Mouse (Mus musculus) cerebellum, postnatal 4 days (tissue): ENCODE results near the gene Lenep.

Experiments
- DNase-seq, 2 experiments: peaks; one replicate each; pipeline ENCODE4 v3.0.0; 2022; ENCODE audit warnings: low spot score in 2 of 2, mixed read lengths in 1 of 2

Lenep gene

DNA sequence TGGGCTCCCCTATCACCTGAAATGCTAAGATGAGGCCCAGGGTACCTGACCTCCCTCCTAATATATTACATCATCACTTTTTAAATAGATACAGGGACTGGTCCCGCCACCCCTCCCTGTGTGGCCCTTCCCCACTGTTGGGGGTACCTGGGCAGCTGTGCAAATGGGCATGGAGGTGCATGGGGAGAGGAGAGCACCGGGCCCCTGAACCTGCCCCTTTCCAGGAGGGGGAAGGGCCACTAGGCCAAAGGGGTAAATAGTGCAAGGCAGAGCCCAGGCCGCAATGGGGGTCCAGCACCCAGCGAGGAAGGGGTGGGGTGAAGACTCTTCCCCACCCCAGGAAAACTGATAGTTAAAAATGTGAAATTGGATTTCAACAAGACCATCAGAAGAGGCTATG is 24.8 kb downstream of the Lenep start:
- DNase-seq: no peak

DNA sequence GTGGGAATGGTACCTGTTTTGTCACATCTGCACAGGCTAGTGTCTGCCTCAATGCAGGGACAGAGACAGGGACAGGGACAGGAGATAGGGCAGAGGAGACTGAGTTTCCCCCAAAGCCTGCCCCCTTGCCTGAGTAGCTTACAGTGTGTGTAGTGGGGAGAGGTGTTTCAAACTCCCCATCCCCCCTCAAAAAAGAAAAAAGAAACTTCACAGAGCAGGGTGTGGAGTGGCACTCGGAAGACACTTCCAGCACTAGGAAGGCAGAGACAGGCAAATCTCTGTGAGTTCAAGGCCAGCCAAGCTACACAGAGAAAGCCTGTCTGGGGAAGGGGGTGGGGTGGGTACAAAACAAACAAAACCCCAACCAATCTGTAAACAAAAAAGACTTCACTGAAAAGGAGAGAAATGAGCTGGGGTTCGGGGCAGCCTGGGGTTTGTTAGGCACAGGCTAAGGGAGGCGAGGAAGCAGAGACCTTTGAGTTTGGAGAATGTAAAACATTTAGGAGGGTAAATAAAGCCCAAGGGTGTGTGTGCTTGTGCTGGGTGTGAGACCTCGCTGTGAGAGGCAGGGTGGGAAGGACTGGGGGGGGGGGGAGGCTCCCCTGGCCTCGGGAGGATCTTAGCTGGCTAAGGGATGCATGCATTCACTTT is 28.9 kb downstream of the Lenep start:
- no peak for DNase-seq

DNA sequence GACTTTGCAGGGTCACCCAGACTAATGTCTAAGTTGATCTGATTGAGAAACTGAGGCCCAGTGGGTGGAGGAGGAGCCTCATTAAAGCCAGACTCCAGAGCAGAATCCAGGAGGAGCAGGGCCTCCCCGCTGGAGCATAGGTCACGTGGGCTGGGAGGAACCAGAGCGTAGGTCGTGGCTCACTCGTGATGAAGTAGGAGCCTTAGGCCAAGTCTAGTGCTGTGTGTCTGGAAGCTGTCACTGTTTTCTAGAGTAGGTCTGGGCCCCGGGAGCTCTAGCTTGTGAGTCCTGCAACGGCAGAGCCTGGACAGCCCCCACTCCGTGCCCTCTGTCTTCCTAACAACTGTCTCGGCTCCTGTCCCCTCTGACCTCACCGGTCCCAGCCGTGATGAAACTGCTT is 35.3 kb downstream of the Lenep start:
- no peak for DNase-seq

DNA sequence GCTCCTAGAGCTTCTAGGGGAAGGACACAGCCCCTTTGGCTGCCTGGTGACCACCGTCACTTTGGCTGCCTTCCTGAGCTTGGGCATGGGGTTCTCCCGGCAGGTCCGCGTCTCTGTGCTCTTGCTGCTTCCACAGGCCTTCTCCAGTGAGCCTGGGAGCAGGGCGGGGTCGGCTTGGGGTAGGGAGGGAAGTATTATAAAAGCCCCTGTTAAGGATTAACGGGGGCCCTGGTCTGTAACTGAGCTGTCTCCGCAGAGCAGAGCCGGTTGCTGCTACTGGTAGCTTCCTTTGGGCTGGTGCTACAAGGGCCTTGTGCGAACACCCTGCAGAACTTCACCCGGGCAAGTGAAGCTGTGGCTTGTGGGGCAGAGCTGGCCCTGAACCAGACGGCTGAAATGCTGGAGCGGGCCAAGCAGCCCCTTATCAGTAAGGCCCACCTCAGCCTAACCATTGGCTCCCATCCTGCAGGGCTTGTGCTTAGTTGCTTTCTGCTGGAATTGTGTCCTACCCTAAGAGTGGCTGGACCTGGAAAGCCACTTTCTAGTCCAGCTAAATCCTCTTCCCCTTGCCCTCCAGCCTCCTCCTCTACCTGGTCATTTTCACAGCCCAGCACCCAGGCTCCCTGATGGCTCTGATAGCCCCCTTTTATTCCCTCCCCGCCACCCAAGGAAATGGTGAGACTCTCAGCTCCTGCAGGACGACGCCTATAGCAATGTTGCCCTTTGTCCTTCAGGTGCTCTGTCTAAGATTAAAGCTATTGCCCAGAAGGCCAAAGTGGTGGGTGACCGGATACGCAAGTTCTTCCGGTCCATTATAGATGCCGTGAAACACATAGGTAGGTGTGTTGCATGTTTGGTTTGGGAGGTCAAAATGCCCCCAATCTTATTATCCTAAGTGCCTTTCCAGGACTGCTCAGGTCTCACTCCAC is 36.8 kb downstream of the Lenep start:
- DNase-seq: no peak

DNA sequence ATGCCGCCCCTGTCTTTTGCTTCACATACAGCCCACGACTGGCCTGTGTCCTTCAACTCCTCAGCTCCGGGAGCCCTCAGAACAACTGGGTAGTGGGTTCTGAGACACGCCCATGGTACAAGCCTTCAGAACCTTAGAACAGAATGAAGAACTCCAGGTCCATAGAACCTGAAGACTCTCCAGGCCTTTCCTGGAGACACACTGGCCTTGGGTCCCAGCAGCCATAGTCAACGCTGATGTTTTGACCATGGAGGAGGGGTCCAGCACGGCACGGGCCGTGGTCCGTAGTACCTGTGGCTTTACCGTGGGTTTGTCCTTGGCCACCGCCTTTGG is 37.5 kb downstream of the Lenep start, which contains the start of gene Dcst1:
TSS of gene Dcst1 (minus strand) at position 101 of the 333 bp plus-strand sequence.
- no peak for DNase-seq

DNA sequence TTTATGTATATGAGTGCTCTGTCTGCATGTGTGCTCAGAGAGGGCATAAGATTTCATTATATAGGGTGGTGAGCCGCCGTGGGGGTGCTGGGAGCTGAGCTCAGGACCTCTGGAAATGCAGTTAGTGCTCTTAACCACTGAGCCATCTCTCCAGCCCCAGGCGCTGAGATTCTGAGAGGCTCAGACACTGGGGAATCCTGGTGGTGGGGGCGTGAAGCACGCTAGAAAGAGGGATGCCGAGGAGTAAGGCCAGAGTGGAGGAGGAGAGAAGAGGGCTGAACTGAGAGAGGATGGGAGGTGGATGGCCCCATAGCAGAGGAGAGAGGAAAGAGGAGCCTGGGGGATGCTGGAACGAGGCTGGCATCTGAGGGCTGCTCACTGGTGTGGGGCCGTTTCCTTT is 38.0 kb downstream of the Lenep start:
- no peak for DNase-seq

DNA sequence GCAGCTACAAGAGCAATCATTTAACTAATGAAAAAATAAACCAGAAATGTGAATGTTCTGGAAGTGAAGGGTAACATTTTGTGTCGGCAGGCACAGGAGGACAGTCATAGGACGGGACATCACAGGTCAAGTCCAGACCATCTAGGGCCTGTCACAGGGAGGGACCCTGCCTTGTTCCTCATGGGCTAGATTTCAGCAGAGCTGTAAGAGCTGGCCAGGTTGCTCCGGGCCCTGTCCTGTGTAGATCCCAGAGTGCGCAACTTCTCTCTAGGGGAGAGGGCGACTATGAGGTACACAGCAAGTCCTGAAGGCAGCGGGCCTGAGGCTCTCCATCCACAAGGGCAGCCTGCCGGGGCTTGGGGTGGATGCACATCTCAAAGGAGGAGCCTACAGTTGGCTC is 40.9 kb downstream of the Lenep start, which contains the start of gene Dcst2:
TSS of gene Dcst2 (plus strand) at position 301 of the 400 bp plus-strand sequence.
- no peak for DNase-seq

DNA sequence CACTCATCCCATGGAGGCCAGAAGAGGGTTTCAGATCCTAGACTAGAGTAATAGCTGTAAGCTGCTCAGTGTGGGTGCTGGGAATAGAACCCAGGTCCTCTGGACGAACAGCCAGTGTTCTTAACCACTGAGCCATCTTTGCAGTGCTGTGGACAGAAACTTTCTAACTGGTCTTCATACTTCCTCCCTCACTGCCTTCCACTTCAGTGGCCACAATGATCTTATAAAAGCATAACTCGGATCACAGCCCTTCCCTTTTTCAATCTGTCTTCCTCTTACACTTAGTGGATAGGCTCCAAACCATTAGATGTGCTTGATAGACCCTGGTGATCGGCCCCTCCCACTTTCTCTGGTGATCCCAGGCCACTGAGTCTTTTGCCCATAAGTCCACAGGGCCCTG is 42.4 kb downstream of the Lenep start:
- no peak for DNase-seq

DNA sequence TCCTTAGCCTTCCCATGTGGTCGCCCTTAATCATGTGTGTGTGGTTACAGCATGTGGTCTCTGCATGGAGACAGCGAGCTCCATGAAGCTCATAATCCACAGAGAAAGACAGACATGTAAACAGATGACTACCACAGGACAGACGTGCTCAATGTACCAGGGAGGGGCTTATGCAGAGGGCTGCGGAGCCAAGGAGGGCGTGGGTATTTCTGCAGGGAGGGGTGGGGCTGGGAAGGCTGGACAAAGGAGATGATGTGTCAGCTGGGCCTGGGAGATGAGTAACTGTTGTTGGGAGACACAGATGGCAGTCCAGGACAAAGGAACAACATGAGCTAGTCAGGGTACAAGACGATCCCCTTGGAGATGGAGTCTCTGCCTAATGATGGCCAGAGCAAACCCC is 43.0 kb downstream of the Lenep start:
- no peak for DNase-seq

DNA sequence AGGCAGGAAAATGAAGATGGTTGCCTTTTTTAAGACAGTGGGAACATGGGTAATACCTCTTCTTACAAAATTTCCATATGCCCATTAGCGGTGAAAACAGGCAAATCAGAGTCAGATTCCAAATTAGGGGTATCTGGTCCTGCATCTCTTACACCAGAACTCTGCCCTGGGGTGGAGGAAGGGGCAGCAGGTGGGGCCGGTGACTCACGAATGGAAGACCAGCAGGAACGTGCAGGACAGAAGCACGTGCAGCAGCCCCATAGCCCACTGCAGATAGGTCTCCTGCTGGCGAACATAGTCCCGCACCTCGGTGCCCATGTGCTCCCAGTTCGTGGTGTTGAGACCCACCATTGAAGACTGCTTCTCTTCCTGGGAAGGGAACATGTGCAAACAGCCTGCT is 46.6 kb downstream of the Lenep start:
- no peak for DNase-seq

DNA sequence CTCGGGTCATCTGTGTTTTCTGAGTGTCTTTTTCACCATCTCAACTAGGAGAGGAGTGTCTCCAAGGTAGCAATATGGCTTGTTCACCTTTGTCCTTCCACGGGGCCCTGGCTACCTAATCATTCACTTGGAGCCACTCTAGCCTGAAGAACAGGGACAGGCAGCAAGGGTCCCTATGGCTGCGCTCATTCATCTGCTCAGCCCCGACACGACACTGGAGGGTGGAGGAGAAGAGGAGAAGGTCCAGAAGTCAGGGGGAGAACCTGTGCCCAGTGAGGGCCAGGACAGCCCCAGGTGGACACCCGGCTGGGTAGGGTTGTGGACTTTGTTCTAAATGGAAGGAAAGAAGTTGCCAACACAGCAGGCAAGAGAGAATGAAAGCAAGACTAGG is 47.1 kb downstream of the Lenep start:
- no peak for DNase-seq

DNA sequence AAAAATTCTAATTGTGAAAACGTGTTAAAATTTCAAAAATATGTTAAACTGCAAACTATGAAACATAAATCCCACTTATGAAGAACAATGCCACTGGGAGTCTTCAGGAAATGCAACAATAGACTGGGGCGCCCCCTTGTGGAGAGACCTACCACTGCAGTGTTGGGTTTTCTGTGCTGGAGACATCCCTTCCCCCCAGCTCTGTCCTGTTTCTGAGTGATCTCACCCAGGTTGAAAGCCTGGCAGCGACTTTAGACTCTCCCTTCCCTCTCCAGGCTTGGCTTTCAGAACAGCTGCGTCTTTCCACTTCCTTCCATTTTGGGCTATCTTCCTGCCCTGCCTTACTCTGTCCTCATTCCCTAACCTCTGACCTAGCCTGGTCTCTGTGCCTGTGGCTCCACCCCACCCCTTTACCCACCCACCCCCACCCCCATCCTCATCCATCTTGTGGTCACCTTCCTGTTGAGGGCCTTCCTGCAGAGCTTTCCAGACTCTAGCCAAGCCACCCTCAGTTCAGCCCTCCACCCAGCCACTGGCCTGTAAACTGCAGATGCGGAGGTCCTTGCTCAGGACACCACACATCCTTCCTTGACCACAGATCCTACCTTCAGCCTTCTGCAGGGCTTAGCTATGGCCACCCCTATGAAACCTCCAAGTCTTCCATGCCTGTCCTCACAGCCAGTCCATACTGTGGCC is 47.6 kb downstream of the Lenep start:
- DNase-seq: peak; percentile 76 to 85

DNA sequence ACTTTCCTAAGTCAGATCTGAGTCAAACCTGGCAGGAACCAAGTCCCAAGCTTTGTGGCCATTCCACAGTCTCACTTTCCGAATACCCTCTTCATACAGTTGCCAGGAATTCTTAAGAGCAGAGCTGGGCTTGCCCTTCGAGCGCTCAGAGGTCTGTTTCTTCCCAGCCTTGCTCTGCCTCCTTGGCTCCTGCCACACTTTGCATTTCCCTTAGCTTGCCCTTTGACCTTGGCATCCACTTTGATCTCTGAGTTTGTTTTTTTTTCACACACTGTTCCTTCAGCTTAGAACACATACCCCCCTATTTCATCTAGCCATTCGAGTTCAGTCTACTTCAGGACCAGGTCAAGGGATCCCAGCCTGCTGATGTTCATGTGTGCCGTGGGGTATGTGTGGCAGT is 51.3 kb downstream of the Lenep start:
- DNase-seq: no peak
